Mouse (Mus musculus): ENCODE measurements at regions not wholly inside any gene's neighbourhood (a gene's known extent, or its start where the extent isn't known, plus 50 kb on each side); places are given as distances from the start of the nearest gene placed in this dataset.

DNA sequence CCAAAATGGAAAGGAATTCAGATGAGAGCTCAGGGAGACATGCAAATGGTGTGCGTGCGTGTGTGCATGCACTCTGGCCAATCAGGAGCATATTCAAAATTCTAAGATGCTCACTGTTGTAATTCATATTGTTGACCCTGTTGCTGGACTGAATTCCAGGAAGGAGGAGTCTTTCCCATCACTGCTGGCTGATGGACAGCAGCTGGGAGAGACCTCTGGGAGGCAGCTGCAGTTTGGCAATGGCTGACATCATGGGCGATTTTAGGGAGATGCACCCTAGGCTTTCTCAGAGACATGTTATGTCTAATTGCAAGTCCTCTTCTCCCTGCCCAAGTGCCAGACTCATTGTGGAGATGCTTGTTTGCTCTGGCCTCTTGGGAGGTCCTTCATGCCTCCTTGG, 220.6 kb upstream of the Myocd start:
- DNase-seq (ENCODE audit: low read depth) = no peak

DNA sequence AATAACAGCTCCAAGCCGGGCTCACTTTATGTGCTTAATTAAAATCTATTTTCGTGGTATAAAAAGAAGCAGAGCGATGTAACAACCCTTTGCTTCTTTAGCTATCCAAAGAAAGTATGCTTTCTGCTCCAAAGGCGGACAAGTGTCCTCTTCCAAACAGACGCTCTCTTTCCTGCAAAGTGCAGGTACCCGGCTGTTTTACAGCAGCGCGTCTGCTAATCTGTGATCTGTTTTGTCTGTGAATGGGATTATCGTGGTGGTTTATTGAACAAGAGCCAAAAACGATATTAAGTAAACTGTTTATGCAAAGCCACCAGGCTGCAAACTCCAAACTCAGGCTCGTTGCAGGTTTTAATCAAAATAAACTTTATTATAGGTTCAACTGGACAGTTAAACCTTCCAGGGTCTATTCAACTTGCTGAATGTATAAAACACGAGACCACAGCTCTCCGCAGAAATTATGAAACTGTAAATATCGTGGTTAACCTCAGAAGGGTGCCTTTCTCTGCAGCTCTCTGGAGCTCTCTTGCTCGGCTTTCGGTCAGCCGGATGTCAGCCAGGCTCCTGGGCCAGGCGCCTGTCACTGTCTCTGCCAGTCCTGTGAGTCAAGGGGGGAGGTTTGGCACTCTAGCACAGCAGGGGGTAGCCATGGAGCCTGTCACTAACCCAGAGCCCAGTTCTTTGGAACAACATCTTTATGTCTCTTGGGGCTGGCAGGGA, 206.2 kb upstream of the Myocd start:
- peak; percentile 59 for DNase-seq (ENCODE audit: low read depth)

DNA sequence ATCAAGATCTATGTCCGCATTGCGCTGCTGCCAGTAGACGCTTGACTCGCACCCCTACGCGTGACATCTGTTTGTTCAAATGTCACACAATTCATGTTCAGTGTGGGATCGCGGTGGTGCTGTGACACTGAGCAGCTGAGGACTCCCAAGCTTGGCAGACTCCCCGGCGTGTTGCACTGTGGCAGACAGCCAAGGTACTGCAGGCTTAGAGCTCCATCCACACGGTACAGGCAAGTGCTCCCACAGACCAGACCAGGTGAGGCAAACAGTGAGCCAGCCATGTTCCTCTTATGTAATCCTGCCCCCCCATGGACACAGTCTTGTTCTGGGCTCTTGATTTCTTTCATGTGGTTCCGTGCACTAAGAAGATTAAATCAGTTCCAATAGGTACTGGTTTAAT, 205.5 kb upstream of the Myocd start:
- no peak for DNase-seq (ENCODE audit: low read depth)

DNA sequence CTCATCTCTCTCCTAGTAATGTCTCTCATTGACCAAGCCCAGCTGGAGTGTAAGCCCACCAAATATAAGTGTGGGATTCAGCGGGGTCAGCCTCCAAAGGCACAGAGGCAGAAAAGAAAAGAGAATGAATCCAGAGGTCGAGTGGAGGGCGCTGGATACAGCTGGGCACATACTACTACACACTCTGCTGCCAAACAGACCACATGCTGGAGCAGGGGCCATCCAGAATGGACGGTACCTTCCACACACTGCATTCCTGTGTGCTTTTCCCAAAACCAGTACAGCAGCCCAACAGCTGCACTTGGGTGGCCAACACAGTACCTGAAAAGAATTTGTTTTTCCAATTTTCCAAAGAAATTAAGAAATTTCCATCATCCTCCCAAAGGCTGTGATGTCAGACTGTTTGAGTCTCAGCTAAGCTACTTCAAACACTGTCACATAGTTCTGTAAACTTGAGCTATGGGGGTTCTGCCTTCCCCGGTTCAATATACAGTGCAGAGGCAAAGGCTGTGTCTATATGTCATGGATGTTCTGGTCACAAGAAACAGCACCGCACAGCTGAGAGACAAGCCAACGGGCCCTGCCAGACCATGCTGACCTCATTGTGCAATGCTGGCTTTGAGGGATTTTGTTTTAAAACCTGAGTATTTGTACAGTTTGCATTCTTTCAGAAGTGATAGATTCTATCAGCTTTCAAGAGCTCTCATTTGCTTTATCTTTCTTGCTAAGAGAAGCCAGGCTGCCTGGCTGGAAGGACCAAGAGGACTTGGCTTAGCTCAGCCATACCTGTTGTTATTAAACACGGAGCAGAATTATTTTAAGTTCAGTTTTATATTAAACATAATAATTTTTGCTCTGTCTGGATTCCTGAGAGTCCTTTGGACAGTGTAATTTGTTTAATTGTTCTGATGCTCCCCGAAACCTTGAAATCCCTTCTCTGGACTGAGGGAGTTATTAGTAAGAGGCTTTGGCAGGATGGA, 200.3 kb upstream of the Myocd start:
- peak; percentile 18 for DNase-seq (ENCODE audit: low read depth)

DNA sequence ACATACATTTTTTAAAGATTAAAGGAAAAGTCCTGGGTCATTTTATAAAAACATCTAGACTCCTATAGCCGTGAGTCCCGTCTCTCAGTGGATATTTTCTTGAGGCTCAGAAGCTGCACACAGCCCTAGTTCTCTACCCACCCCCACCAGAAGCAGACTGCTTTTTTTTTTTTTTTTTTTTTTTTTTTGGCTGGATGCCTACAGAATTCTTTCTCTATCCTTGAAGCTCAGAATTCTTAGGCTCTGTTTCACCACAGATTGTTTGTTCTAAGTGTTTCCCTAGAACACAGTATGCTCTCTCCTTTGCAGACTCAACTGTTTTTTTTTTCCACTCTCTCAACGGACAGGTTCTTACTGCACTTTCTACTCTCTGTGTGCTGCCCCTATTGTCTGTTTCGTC, 191.3 kb upstream of the Myocd start:
- DNase-seq (ENCODE audit: low read depth) = no peak

DNA sequence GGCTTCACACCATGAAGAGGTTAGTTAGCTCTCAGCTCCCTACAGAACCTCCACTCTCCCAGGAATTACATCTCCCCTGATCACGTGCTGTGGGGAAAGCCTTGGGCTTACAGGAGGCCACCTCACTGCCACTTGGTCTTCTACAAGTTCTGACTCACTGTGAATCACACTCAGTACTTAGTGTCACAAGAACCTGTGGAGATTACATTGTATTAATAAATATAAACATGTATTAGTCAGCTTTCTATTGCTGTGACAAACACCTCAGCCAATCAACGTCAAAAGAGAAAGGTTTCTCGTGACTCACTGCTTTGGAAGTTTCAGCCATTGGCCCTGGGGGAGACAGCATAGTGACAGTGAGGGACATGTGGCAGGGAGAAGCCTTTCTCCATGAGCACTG, 178.6 kb upstream of the Myocd start:
- peak; percentile 8 for DNase-seq (ENCODE audit: low read depth)

GRCm38 (mm10) chr11:65443466-65444024, 173.8 kb upstream of the Myocd start:
- peak; percentile 24 for DNase-seq (ENCODE audit: low read depth)

DNA sequence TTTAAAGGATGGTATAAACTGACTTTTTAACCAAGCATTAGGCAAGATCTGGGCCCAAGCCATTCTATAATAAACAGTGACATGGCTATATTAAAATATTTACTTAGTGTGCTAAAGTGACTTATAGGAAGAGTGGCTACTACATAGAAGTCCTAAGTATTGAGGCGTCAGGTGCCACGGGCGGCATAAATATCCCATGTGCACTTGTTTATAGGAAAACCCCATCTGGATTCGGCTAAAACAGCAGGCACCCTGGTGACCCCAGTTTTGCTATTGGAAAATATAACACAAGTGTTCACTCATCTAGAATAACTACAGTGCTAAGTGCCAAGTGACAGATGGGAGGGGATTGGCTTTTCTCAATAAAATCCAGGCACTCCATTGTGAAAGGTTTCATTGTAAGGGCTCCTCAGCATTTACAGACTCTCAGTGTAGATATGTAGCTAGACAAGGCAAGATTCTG, 165.9 kb upstream of the Myocd start:
- no peak for DNase-seq (ENCODE audit: low read depth)

DNA sequence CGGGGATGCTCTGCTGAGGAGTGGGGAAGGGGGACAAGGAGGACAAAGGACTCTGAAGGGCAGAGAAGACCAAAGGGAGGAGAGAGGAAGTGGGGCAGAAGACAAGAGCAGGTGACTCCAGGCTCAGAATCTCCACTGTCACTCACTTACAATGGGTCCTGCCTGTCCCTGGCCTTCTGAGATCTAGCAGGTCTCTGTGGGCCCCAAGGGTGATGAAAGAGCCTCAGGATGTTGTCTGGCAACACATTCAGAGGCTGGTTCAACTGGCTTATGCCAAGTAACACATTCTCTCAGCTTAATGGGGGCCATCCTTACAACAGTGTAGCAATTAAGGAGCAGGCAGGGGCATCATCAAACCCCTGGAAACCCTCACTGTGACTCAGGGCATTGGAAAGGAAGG, 152.1 kb upstream of the Myocd start:
- no peak for DNase-seq (ENCODE audit: low read depth)

GRCm38 (mm10) chr11:65408621-65409020, 138.8 kb upstream of the Myocd start:
- no peak for DNase-seq (ENCODE audit: low read depth)

DNA sequence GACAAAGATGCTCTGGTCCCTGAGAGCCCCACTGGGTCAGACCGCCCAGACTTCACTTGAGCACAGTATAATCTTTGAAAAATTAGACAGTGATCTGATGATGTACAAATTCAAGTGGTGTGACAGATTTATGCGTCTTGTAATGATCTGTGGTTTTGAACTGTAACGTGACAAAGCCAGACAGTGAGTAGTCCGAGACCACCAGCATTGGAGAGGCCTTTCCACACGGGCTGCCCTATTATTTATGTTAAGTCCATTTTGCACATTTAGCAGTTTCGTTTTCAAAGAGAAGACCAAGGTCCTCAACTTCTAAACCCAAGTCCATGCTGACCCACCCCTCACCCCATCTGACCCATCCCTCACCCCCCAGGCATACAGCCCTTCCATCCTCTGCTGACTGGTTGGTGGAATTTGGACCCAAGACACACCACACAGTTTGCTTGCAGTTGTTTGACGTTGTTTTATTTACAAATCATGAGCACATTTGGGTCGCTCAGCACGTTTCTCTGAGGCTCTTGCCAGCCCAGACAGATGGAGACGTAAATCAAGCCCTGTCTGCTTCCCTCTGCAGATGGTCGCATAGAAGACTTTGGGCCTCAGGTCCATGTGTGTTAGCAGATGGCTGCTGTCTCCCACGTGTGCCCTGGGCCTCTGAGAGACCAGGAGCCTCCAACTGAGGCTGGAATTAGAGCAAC, 132.8 kb upstream of the Myocd start:
- DNase-seq (ENCODE audit: low read depth) = no peak

DNA sequence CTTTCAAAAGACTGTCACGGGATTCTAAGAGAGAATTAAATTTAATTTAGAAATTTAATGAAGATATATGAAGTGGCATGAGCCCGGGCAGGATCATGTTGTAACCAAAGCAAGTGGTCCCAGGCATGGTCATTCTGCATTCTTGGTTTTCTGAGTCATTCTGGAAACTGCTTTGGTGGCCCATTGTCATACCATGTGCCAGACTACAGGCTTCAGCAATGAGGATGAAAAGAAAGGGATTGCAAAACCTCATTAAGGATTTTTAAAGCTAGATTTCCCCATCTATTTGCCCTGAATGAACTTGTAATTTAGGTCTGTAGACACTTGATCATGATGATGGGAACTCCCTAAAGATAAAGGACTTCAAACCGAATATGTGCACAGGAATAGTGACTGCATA, 119.4 kb upstream of the Myocd start:
- DNase-seq (ENCODE audit: low read depth) = no peak

DNA sequence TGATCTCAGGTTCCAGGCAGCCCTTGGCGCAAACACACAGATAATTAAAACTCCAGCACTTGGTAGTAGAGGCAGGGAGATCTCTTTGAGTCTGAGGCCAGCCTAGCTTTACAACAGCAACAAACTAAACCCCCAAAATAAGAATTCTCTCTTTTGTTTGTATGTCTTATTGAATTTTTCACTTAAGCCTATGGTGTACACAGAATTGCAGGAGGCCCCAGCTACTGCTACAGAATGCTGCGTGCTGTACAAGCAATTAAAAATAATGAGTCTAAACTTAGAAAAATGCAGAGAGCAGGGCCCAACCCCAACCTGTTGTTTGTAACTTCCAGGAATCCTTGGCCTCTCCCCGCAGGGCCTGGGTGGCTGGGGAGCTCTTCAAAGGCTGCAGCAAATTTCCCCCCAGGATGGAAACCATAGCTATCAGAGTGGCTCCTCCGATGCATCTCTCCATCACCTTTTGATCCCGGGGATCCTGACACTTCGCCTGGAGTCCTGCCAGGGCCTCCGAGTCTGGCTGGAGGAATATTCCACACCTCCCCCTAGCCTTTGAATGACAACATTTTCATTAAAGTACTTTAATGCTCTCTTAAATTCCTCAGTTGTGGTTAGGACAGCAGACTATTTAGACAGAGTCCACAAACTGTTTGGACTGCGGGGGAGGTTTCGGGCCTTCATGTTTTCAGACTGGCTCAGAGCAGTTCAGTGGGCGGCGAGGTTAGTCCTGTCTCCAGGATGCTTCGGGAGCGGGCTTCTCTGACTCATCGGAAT, 116.7 kb upstream of the Myocd start:
- DNase-seq (ENCODE audit: low read depth) = no peak

DNA sequence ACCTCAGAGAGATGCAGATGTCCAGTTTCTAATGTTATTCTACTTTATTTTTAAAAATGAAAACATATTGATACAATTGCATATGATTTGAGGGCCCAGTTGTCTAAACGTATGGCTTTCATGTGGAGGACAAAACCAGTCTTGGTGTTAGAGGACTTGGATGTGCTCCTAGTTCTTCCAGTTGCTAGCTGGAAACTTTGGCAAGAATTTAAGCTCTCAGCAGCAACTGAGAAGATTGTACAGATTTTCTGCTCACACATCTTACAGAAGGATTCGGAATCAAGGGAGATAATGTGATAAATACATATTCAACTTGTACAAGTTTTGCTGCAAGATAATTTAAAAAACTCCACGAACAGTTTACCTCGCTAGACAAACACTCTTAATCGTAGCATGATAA, 105.6 kb upstream of the Myocd start:
- no peak for DNase-seq (ENCODE audit: low read depth)

DNA sequence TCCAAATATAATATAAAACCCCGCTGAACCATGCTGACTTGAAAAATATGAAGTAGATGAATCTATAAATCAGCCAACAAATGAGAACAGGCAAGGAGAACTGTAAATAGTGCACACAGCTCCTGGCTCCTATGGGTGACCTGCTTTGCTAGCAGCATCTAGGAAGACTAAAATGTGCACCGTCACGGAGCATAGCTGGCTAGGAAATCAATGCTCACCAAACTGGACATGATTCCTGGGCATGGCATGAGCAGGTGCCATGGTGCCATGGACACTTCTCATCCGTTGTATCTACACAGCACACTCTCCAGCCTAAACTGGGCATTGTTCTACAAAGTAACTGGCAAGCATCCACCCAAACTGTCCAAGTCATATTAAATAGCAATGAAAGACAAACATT, 103.3 kb upstream of the Myocd start:
- DNase-seq (ENCODE audit: low read depth) = no peak

- DNase-seq (ENCODE audit: low read depth) = no peak
Observed at GRCm38 (mm10) chr11:65372309-65372811, 102.6 kb upstream of the Myocd start.

DNA sequence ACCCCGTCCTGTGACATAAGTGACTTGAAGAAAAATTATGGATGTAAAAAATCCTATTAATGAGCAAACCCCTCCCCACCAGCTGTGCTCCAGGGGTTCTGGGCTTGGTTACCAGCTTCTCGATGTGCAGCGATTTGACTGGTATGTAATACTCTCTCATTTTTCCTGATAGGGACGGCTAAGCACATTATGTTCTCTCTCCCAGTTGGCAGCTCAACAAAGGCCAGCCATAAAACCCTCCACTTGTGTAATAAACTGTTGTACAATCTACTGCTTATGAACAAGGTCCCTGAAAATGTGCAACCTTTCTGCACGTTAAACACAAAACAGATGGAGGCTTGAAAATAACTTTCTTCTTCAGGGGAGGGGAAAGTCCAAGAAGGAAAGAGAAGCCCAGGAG, 98.0 kb upstream of the Myocd start:
- no peak for DNase-seq (ENCODE audit: low read depth)

- peak; percentile 67 for DNase-seq (ENCODE audit: low read depth)
Observed at GRCm38 (mm10) chr11:65366677-65367370, 97.0 kb upstream of the Myocd start.

GRCm38 (mm10) chr11:65365751-65366559, 96.2 kb upstream of the Myocd start:
- no peak for DNase-seq (ENCODE audit: low read depth)

DNA sequence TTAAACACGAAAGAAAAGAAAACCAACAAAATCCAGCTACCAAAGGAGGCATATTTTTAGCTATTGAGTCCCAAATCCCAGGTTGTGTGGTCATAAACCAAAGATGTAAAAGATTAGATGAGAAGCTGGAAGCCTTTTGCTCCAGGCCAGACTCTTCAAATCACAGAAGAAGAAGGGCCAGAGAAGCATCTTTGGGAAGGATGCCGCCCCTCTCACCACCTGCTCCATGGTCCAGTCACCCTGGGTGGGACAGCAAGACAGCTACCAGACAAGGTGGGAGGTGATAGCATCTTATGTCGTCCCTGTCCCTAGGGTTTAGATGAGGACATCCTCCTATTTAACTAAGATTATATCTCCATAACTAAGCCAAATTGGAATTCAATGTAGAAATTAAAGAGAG, 95.1 kb upstream of the Myocd start:
- no peak for DNase-seq (ENCODE audit: low read depth)
